ENCODE assay signal across 8 mouse cellular contexts in the genomic region with DNA sequence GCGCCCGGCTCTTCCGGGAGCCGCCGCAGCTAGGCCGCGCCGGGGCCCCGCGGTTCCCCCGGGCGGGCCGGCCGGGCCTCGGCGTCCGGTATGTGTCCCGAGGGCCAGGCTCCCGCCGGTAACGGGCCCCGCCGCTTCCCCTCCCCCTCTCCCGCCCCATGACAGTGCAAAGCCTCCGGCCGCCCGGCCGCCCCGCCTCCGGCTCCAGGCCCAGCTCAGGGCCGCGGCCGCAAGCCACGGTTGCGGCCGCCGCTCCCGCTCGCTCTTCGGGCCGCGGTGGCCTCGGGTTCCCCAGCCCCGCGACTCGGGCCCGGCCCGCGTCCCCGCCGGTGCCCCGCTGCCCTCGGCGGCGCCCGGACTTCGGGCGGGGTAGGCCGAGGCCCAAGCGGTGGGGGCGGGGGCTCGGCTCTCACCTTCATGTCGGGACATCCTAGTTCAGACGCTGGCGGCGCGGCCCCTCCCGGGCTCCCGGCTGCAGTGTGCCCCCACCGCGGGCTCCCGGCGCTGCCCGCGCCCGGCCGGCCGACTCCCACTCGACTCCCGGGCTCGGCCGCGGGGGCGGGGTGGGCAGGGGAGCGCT. TPM values are rescaled to one million over a fixed set of nuclear protein-coding genes. Genes with fewer than 3 reads are reported as not detected.
DNase-seq lines count a peak whose midpoint lies in the region; ATAC-seq lines count a peak whose summit lies in the region.

No protein-coding gene starts in this region.

- H3K4me2 ChIP-seq in forebrain, embryonic 11.5 days (ENCODE audit: low read depth, low read length, severe bottlenecking) = peak overlapping the region; percentile 65; the same call in 1 of the 2 replicates
- H3K4me2 ChIP-seq in hindbrain, embryonic 11.5 days (replicated peaks; ENCODE audit: low read depth, low read length) = peak overlapping the region; percentile 74
- H3K4me2 ChIP-seq in limb, embryonic 11.5 days (ENCODE audit: low read depth, severe bottlenecking) = peak overlapping the region; percentile 54; the same call in 1 of the 2 replicates
- H3K4me2 ChIP-seq in midbrain, embryonic 12.5 days (replicated peaks) = peak overlapping the region; percentile 68

- peak overlapping the region; percentile 98 for H3K9ac ChIP-seq in forebrain, embryonic 11.5 days (ENCODE audit: low read length)
- peak overlapping the region; percentile 96 for H3K9ac ChIP-seq in hindbrain, embryonic 11.5 days (ENCODE audit: low read depth, low read length)
- peak overlapping the region; percentile 100 for H3K9ac ChIP-seq in limb, embryonic 11.5 days (ENCODE audit: low read length)
- peak overlapping the region; percentile 99 for H3K9ac ChIP-seq in midbrain, embryonic 12.5 days (replicated peaks)

- DNase-seq in cerebellum, adult 11-12 months = no peak
- DNase-seq in MN1 (ENCODE audit: low spot score) = peak; percentile 38
- no peak for DNase-seq in forebrain, embryonic 11.5 days (ENCODE audit: low spot score)
- peak; percentile 68 for DNase-seq in hindbrain, embryonic 11.5 days (ENCODE audit: low spot score)
- DNase-seq in limb, embryonic 11.5 days (ENCODE audit: low spot score) = no peak
- peak; percentile 64 to 85 for DNase-seq in spleen, postnatal 4 days (ENCODE audit: low spot score in 2 of 2)

- H3K27me3 ChIP-seq in forebrain, embryonic 11.5 days (ENCODE audit: control insufficient read depth, insufficient read depth, low read length) = no peaks in the 10 kb centered on the region
- H3K27me3 ChIP-seq in hindbrain, embryonic 11.5 days (ENCODE audit: control insufficient read depth, insufficient read depth, low read length) = no peaks in the 10 kb centered on the region
- H3K27me3 ChIP-seq in limb, embryonic 11.5 days (ENCODE audit: control insufficient read depth, insufficient read depth, low read length) = no peaks in the 10 kb centered on the region
- H3K27me3 ChIP-seq in midbrain, embryonic 12.5 days = no peaks in the 10 kb centered on the region

- H3K9me3 ChIP-seq in forebrain, embryonic 11.5 days (ENCODE audit: control insufficient read depth, low read length) = no peaks in the 10 kb centered on the region
- no peaks in the 10 kb centered on the region for H3K9me3 ChIP-seq in hindbrain, embryonic 11.5 days (ENCODE audit: control insufficient read depth, low read length)
- no peaks in the 10 kb centered on the region for H3K9me3 ChIP-seq in limb, embryonic 11.5 days (ENCODE audit: control insufficient read depth, low read length)
- H3K9me3 ChIP-seq in midbrain, embryonic 12.5 days = no peaks in the 10 kb centered on the region

- peak overlapping the region; percentile 97 for H3K27ac ChIP-seq in forebrain, embryonic 11.5 days (ENCODE audit: low read depth, low read length)
- peak overlapping the region; percentile 99 for H3K27ac ChIP-seq in hindbrain, embryonic 11.5 days (ENCODE audit: low read depth, low read length)
- peak overlapping the region; percentile 99 for H3K27ac ChIP-seq in limb, embryonic 11.5 days (replicated peaks; ENCODE audit: low read depth, low read length)
- H3K27ac ChIP-seq in midbrain, embryonic 12.5 days (replicated peaks) = peak overlapping the region; percentile 99

- peak overlapping the region; percentile 97 for H3K4me3 ChIP-seq in forebrain, embryonic 11.5 days (ENCODE audit: low read depth, low read length)
- H3K4me3 ChIP-seq in hindbrain, embryonic 11.5 days (ENCODE audit: low read depth, low read length) = peak overlapping the region; percentile 95
- H3K4me3 ChIP-seq in limb, embryonic 11.5 days (ENCODE audit: low read depth, low read length) = peak overlapping the region; percentile 89
- peak overlapping the region; percentile 98 for H3K4me3 ChIP-seq in midbrain, embryonic 12.5 days

- H3K4me1 ChIP-seq in forebrain, embryonic 11.5 days (replicated peaks; ENCODE audit: control insufficient read depth, insufficient read depth, low read length) = peaks cover 5% of the 10 kb centered on the region; the same call in 1 of the 2 replicates
- H3K4me1 ChIP-seq in hindbrain, embryonic 11.5 days (replicated peaks; ENCODE audit: control insufficient read depth, insufficient read depth, low read length) = no peaks in the 10 kb centered on the region
- H3K4me1 ChIP-seq in limb, embryonic 11.5 days (ENCODE audit: control insufficient read depth, insufficient read depth, low read length) = peaks cover 17% of the 10 kb centered on the region; the same call in 1 of the 2 replicates
- peaks cover 25% of the 10 kb centered on the region for H3K4me1 ChIP-seq in midbrain, embryonic 12.5 days

- WGBS in forebrain, embryonic 11.5 days = 1% methylated on average over 47 of the region's 85 CpGs
- 0% methylated on average over 22 of the region's 85 CpGs for WGBS in hindbrain, embryonic 11.5 days
- WGBS in limb, embryonic 11.5 days = under 1% methylated on average over 41 of the region's 85 CpGs
- WGBS in midbrain, embryonic 12.5 days = 1% methylated on average over 57 of the region's 85 CpGs

- no peaks in the 10 kb centered on the region for H3K36me3 ChIP-seq in forebrain, embryonic 11.5 days (ENCODE audit: control insufficient read depth, insufficient read depth, low read length)
- no peaks in the 10 kb centered on the region for H3K36me3 ChIP-seq in hindbrain, embryonic 11.5 days (ENCODE audit: control insufficient read depth, insufficient read depth, low read length)
- peaks cover 5% of the 10 kb centered on the region; the same call in 1 of the 2 replicates for H3K36me3 ChIP-seq in limb, embryonic 11.5 days (ENCODE audit: control insufficient read depth, insufficient read depth, low read length)
- H3K36me3 ChIP-seq in midbrain, embryonic 12.5 days = no peaks in the 10 kb centered on the region

- peak; percentile 56 for ATAC-seq in cerebellum, adult (ENCODE audit: insufficient number of reproducible peaks, low FRiP score, low TSS enrichment)
- ATAC-seq in forebrain, embryonic 11.5 days (replicated peaks; ENCODE audit: low FRiP score) = peak; percentile 63
- ATAC-seq in hindbrain, embryonic 11.5 days (ENCODE audit: low FRiP score) = peak; percentile 75
- peak; percentile 52 for ATAC-seq in limb, embryonic 11.5 days (ENCODE audit: insufficient number of reproducible peaks, low FRiP score, low TSS enrichment, low read depth)
- ATAC-seq in midbrain, embryonic 12.5 days (ENCODE audit: low FRiP score, low read depth) = peak; percentile 75

RNA-seq across cellular contexts. Expression of gene Kcmf1, which starts 0.5 kb away (rescaled TPM):
- 44.5 and 45.1 TPM in 2 replicates for polyA plus RNA-seq in forebrain, embryonic 11.5 days (2014; fragmentation: Nextera tagmentation; extraction: Ambion mirVana)
- polyA plus RNA-seq in hindbrain, embryonic 11.5 days (2014; fragmentation: Nextera tagmentation; extraction: Ambion mirVana) = 35.3 and 45.9 TPM in 2 replicates
- polyA plus RNA-seq in limb, embryonic 11.5 days (2014; fragmentation: Nextera tagmentation; extraction: Ambion mirVana) = 49.8 and 52.0 TPM in 2 replicates
- 33.9 and 34.3 TPM in 2 replicates for polyA plus RNA-seq in midbrain, embryonic 12.5 days (2016; fragmentation: Nextera tagmentation; extraction: Ambion mirVana)

RNA-seq across cellular contexts. Expression of gene Tmsb10, which starts 59.3 kb away (rescaled TPM):
- polyA plus RNA-seq in forebrain, embryonic 11.5 days (2014; fragmentation: Nextera tagmentation; extraction: Ambion mirVana) = 2,631 and 2,769 TPM in 2 replicates
- polyA plus RNA-seq in hindbrain, embryonic 11.5 days (2014; fragmentation: Nextera tagmentation; extraction: Ambion mirVana) = 3,882 and 4,064 TPM in 2 replicates
- 3,502 and 3,578 TPM in 2 replicates for polyA plus RNA-seq in limb, embryonic 11.5 days (2014; fragmentation: Nextera tagmentation; extraction: Ambion mirVana)
- polyA plus RNA-seq in midbrain, embryonic 12.5 days (2016; fragmentation: Nextera tagmentation; extraction: Ambion mirVana) = 4,656 and 4,735 TPM in 2 replicates

Comparison
In these comparisons a context has a peak if more than half of its experiments do, and no peak if none do; other contexts are left out.
1. DNase-seq: peak in MN1 (single experiment), hindbrain, embryonic 11.5 days (single experiment) and spleen, postnatal 4 days (2 of 2); none in cerebellum, adult 11-12 months (single experiment), forebrain, embryonic 11.5 days (single experiment) and limb, embryonic 11.5 days (single experiment).
2. Peak in every context shown above with its lines, with median percentiles within 50 percentile points of each other: ATAC-seq, H3K27ac ChIP-seq, H3K4me2 ChIP-seq, H3K4me3 ChIP-seq and H3K9ac ChIP-seq.